Mouse (Mus musculus) kidney, embryonic 15.5 days (tissue): ENCODE results near the gene Krt20. TPM values are rescaled to one million over a fixed set of nuclear protein-coding genes. Genes with fewer than 3 reads are reported as not detected.

Experiments
- ATAC-seq: fragments of 200-750 bp; cut with Nextera tagmentation; replicated peaks from 2 replicates; pipeline ENCODE4 v1.8.0; 2017; ENCODE audit warnings: moderate TSS enrichment; ENCODE audit not compliant: low FRiP score
- H3K27ac ChIP-seq: fragments of 300-500 bp; sonication (generic); 2 replicates; pipeline ENCODE4 v1.5.1; 2015; ENCODE audit warnings: mild to moderate bottlenecking, inconsistent platforms
- H3K27me3 ChIP-seq: fragments of 300-500 bp; sonication (generic); 2 replicates; pipeline ENCODE4 v1.6.1; 2015; ENCODE audit warnings: inconsistent platforms
- H3K36me3 ChIP-seq: fragments of 300-500 bp; sonication (generic); 2 replicates; pipeline ENCODE4 v1.6.1; 2015; ENCODE audit warnings: inconsistent platforms
- H3K4me1 ChIP-seq: fragments of 300-500 bp; sonication (generic); 2 replicates; pipeline ENCODE4 v1.6.1; 2015; ENCODE audit warnings: inconsistent platforms
- H3K4me2 ChIP-seq: fragments of 300-500 bp; sonication (generic); 2 replicates; pipeline ENCODE4 v1.6.1; 2015; ENCODE audit warnings: moderate library complexity, mild to moderate bottlenecking, inconsistent platforms
- H3K4me3 ChIP-seq: fragments of 300-500 bp; sonication (generic); replicated peaks from 2 replicates; pipeline ENCODE4 v1.5.1; 2015; ENCODE audit warnings: mild to moderate bottlenecking, inconsistent platforms
- H3K9ac ChIP-seq: fragments of 300-500 bp; sonication (generic); 2 replicates; pipeline ENCODE4 v1.6.1; 2015; ENCODE audit warnings: mild to moderate bottlenecking, inconsistent platforms
- H3K9me3 ChIP-seq: fragments of 300-500 bp; sonication (generic); replicated peaks from 2 replicates; pipeline ENCODE4 v1.6.1; 2016; ENCODE audit warnings: inconsistent platforms
- WGBS: fragments of 180-500 bp; shearing (Covaris S2); methylation state at CpG from one replicate; pipeline ENCODE4 v1.1.7; 2015; ENCODE audit warnings: mixed read lengths; 5-methylcytosine and 5-hydroxymethylcytosine counted together
- polyA plus RNA-seq: library from polyadenylated mRNA; unstranded; fragments of >200 nt; fragmentation: Nextera tagmentation; extraction: Ambion mirVana; gene quantifications from 2 replicates; pipeline ENCODE4 v1.2.1, GENCODE M21; 2015

The Krt20 gene
- polyA plus RNA-seq = 1.2 and 1.7 TPM in 2 replicates

DNA sequence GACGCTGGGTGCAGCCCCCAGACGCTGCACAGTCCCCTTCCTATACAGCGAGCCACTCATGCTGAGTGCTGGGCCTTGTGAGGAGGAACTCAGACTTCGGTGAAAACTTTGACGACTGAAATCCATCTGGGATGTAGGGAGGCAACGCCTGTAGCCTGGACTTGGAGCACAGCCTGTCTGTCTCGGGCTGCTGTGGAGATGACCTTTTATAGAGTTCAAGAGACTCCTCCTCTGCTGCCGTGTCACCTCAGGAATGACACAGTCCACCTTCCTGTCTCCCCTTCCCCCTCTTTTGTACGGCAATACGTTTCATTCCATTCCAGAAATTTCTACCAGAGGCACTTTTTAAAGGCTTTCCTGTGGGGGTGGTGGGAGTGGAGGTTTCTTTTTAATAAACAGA lies at the start of gene Krt20:
Krt20 (minus strand) TSS at position 179 of the 400 bp plus-strand sequence.
- Histone ChIP-seq H3K4me2 (no peak within 1 kb of the TSS), H3K9ac (no peak within 1 kb of the TSS), H3K4me3 (no peak within 1 kb of the TSS), H3K27ac (no peak within 1 kb of the TSS), H3K9me3 (no peaks in the 10 kb centered on the region), H3K27me3 (no peaks in the 10 kb centered on the region), H3K36me3 (no peaks in the 10 kb centered on the region), H3K4me1 (peaks cover 5% of the 10 kb centered on the region; the same call in 1 of the 2 replicates)
- 21% methylated on average over 10 of the region's 10 CpGs for WGBS
- ATAC-seq = no peak

DNA sequence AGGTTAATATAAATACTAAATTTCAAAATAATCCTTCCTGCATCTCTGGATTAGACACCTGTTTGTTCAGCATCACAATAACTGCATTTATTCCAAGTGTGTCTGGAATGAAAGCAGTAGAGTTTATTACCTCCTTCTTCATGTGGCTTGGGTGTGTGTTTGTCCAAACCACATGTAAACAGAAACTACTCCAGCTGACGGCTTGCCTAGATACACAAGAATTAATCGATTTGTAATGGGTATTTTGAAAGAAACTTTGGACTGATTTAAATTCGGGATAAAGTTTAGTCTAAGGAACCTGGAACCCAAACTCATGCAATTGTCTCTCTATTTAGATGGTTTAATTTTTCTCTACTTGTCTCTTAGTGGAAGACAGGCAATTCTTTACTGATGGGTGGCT lies 37.0 kb upstream of the Krt20 start:
- Histone ChIP-seq H3K4me2 (no peak overlapping the region), H3K4me1 (no peaks in the 10 kb centered on the region), H3K9me3 (no peaks in the 10 kb centered on the region), H3K27me3 (no peaks in the 10 kb centered on the region), H3K27ac (no peak overlapping the region), H3K36me3 (no peaks in the 10 kb centered on the region), H3K9ac (no peak overlapping the region), H3K4me3 (no peak overlapping the region)
- no peak for ATAC-seq
- WGBS = 84% methylated on average over 3 of the region's 3 CpGs

GRCm38 (mm10) chr11:99473433-99473832 lies 35.5 kb upstream of the Krt20 start:
- H3K9me3 ChIP-seq = no peaks in the 10 kb centered on the region
- H3K27me3 ChIP-seq = no peaks in the 10 kb centered on the region
- no peak overlapping the region for H3K9ac ChIP-seq
- no peak overlapping the region for H3K4me3 ChIP-seq
- H3K36me3 ChIP-seq = no peaks in the 10 kb centered on the region
- no peak for ATAC-seq
- no peak overlapping the region for H3K4me2 ChIP-seq
- 81% methylated on average over 6 of the region's 6 CpGs for WGBS
- H3K27ac ChIP-seq = no peak overlapping the region
- no peaks in the 10 kb centered on the region for H3K4me1 ChIP-seq

GRCm38 (mm10) chr11:99472405-99472804 lies 34.5 kb upstream of the Krt20 start:
- Histone ChIP-seq H3K4me1 (no peaks in the 10 kb centered on the region), H3K36me3 (no peaks in the 10 kb centered on the region), H3K4me3 (no peak overlapping the region), H3K9ac (no peak overlapping the region), H3K4me2 (no peak overlapping the region), H3K27ac (no peak overlapping the region), H3K9me3 (no peaks in the 10 kb centered on the region), H3K27me3 (no peaks in the 10 kb centered on the region)
- ATAC-seq = no peak
- WGBS = 80% methylated on average over 4 of the region's 4 CpGs

GRCm38 (mm10) chr11:99471946-99472345 lies 34.0 kb upstream of the Krt20 start:
- Histone ChIP-seq H3K4me2 (no peak overlapping the region), H3K27me3 (no peaks in the 10 kb centered on the region), H3K27ac (no peak overlapping the region), H3K36me3 (no peaks in the 10 kb centered on the region), H3K4me1 (no peaks in the 10 kb centered on the region), H3K9ac (no peak overlapping the region), H3K4me3 (no peak overlapping the region), H3K9me3 (no peaks in the 10 kb centered on the region)
- whole genome bisulfite sequencing = 90% methylated on average over 6 of the region's 6 CpGs
- ATAC-seq = no peak

DNA sequence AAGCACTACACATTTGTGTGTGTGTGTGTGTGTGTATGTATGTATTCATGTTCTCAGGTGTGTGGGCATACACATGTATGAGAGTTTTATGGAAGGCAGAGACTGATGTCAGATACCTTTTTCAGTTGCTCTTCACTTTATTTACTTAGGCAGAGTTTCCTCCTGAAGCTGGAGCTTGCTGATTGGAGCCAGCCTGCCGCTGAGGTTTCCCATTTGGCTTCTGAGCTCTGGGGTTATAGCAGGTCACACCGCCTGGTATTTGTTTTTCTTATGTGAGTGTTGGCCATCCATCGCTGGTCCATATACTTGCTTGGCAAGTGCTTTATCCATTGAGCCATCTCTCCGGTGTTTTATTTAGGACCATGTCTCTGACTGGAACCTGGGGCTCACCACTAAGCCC lies 31.3 kb upstream of the Krt20 start:
- H3K4me1 ChIP-seq = no peaks in the 10 kb centered on the region; the same call in 1 of the 2 replicates
- no peaks in the 10 kb centered on the region for H3K36me3 ChIP-seq
- H3K4me3 ChIP-seq = no peak overlapping the region
- 76% methylated on average over 4 of the region's 4 CpGs for WGBS
- no peak overlapping the region for H3K27ac ChIP-seq
- no peaks in the 10 kb centered on the region for H3K9me3 ChIP-seq
- no peak overlapping the region for H3K9ac ChIP-seq
- no peak overlapping the region for H3K4me2 ChIP-seq
- H3K27me3 ChIP-seq = no peaks in the 10 kb centered on the region
- ATAC-seq = no peak

DNA sequence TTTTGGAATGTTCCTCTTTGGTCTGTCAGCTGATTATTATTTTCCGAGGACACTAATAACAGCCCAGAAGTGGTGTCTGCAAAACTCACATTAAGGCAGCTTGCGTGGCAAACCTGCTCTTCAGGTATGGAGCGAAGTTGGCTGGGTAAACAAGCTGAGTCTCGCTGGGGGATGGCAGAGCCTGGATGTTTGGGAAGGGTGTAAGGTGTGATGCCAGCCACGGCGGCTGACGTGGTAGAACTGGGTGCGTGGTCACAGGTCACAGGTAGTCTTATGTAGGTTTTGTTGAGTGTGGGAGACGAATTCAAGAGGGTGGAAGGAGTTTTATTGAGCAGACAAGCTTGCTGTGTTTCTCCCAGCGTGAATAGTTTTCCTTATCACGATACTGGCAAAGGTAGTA lies 30.6 kb upstream of the Krt20 start:
- H3K4me1 ChIP-seq = no peaks in the 10 kb centered on the region; the same call in 1 of the 2 replicates
- H3K4me2 ChIP-seq = no peak overlapping the region
- H3K9ac ChIP-seq = no peak overlapping the region
- no peak overlapping the region for H3K27ac ChIP-seq
- no peaks in the 10 kb centered on the region for H3K36me3 ChIP-seq
- no peak overlapping the region for H3K4me3 ChIP-seq
- peaks cover 5% of the 10 kb centered on the region; the same call in 1 of the 2 replicates for H3K27me3 ChIP-seq
- no peak for ATAC-seq
- 84% methylated on average over 11 of the region's 11 CpGs for WGBS
- no peaks in the 10 kb centered on the region for H3K9me3 ChIP-seq

DNA sequence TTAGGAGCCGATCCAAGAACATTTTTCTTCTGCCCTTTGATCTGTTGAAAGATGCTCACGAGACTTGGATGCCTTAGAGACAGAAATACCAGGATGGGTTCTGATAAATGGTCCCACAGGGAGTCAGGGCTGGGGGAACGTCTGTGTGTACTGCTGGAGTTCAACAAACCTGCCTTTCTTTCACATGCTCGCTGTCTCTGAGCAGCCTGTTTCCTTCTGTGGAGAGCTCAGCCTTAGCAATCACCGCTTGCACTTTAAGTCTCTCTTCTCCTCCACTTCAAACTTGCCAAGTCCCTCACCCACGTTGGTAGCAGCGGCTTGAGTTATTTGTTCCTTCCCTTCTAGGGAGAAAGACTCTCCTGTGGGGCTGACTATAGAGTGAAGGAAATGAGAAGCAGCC lies 28.4 kb upstream of the Krt20 start:
- no peak for ATAC-seq
- Histone ChIP-seq H3K27me3 (peaks cover 6% of the 10 kb centered on the region; the same call in 1 of the 2 replicates), H3K4me2 (no peak overlapping the region), H3K9me3 (no peaks in the 10 kb centered on the region), H3K27ac (no peak overlapping the region), H3K4me1 (no peaks in the 10 kb centered on the region; the same call in 1 of the 2 replicates), H3K36me3 (no peaks in the 10 kb centered on the region), H3K4me3 (no peak overlapping the region), H3K9ac (no peak overlapping the region)
- 13% methylated on average over 7 of the region's 7 CpGs for WGBS

- no peak for ATAC-seq
- H3K4me2 ChIP-seq = no peak overlapping the region
- 5% methylated on average over 5 of the region's 5 CpGs for WGBS
Observed at GRCm38 (mm10) chr11:99464836-99465235, 26.9 kb upstream of the Krt20 start.

DNA sequence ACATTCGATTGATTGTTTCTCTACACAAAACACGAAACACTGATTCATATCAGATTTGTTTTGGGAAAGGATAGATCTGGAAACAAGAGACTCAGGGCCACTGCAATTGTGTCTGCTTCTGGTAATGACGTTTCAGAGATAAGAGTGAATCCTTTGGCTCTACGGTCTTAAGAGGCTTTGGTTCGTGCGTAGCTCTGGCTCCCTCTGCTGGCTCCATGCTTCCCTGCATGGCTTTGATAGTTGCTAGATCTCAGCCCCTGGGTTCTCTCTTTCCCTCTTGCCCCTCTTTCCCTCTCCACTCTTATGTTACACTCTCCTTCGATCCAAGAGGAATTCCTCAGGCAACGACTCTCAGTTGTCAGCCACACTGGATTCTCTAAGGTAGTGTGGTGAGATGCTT lies 25.2 kb upstream of the Krt20 start:
- Histone ChIP-seq H3K9ac (no peak overlapping the region), H3K9me3 (no peaks in the 10 kb centered on the region), H3K27ac (no peak overlapping the region), H3K36me3 (no peaks in the 10 kb centered on the region), H3K4me1 (no peaks in the 10 kb centered on the region; the same call in 1 of the 2 replicates), H3K4me2 (no peak overlapping the region), H3K4me3 (no peak overlapping the region), H3K27me3 (peaks cover 6% of the 10 kb centered on the region; the same call in 1 of the 2 replicates)
- no peak for ATAC-seq
- WGBS = 15% methylated on average over 8 of the region's 8 CpGs

More at GRCm38 (mm10) chr11:99464836-99465235, 26.9 kb upstream of the Krt20 start:
- Histone ChIP-seq H3K9ac (no peak overlapping the region), H3K9me3 (no peaks in the 10 kb centered on the region), H3K4me1 (no peaks in the 10 kb centered on the region; the same call in 1 of the 2 replicates), H3K27me3 (peaks cover 6% of the 10 kb centered on the region; the same call in 1 of the 2 replicates), H3K36me3 (no peaks in the 10 kb centered on the region), H3K4me3 (no peak overlapping the region), H3K27ac (no peak overlapping the region)

DNA sequence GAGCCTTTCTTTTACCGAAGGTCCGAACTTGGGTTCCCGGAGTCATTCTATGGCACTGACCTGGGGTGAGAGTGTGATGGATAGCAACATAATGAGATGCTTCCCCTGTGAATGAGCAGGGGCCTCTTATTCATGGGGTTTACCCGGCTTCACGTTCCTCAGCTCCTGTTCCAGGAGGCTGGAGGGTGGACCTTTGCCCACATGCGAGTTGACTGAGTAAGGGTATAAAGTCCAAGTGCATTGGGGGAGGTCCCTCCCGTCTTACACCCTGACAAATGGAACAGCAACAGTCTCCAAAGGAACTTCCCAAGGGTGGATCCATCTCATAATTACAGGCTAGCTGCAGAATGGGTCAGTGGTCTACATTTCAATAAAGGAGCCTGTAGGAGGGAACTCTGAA lies 23.8 kb upstream of the Krt20 start:
- WGBS = 59% methylated on average over 7 of the region's 7 CpGs
- Histone ChIP-seq H3K27ac (0 out of 2 replicates have a peak overlapping the region, but pooled peaks have one; percentile 18), H3K9ac (no peak overlapping the region), H3K4me3 (no peak overlapping the region), H3K4me1 (no peaks in the 10 kb centered on the region; the same call in 1 of the 2 replicates), H3K27me3 (peaks cover 6% of the 10 kb centered on the region; the same call in 1 of the 2 replicates), H3K9me3 (no peaks in the 10 kb centered on the region), H3K36me3 (no peaks in the 10 kb centered on the region), H3K4me2 (no peak overlapping the region)
- ATAC-seq = peak; percentile 67; the same call in 1 of the 2 replicates

- Histone ChIP-seq H3K9me3 (no peaks in the 10 kb centered on the region), H3K4me3 (no peak overlapping the region), H3K27ac (no peak overlapping the region), H3K36me3 (no peaks in the 10 kb centered on the region), H3K4me2 (no peak overlapping the region), H3K9ac (no peak overlapping the region), H3K4me1 (0 out of 2 replicates have a peak, but pooled peaks cover 2% of the 10 kb centered on the region), H3K27me3 (peaks cover 4% of the 10 kb centered on the region; the same call in 1 of the 2 replicates)
- ATAC-seq = no peak
- whole genome bisulfite sequencing = 47% methylated on average over 7 of the region's 7 CpGs
Observed at GRCm38 (mm10) chr11:99458887-99459286, 20.9 kb upstream of the Krt20 start.

- Histone ChIP-seq H3K36me3 (no peaks in the 10 kb centered on the region), H3K4me2 (no peak overlapping the region), H3K4me1 (0 out of 2 replicates have a peak, but pooled peaks cover 2% of the 10 kb centered on the region), H3K27ac (no peak overlapping the region), H3K9ac (no peak overlapping the region), H3K9me3 (no peaks in the 10 kb centered on the region), H3K4me3 (no peak overlapping the region), H3K27me3 (no peaks in the 10 kb centered on the region)
- no peak for ATAC-seq
- WGBS = 54% methylated on average over 10 of the region's 10 CpGs
Observed at GRCm38 (mm10) chr11:99454759-99455158, 16.8 kb upstream of the Krt20 start.
